Comparison of ENCODE assay signal across 14 mouse cellular contexts in the genomic region with DNA sequence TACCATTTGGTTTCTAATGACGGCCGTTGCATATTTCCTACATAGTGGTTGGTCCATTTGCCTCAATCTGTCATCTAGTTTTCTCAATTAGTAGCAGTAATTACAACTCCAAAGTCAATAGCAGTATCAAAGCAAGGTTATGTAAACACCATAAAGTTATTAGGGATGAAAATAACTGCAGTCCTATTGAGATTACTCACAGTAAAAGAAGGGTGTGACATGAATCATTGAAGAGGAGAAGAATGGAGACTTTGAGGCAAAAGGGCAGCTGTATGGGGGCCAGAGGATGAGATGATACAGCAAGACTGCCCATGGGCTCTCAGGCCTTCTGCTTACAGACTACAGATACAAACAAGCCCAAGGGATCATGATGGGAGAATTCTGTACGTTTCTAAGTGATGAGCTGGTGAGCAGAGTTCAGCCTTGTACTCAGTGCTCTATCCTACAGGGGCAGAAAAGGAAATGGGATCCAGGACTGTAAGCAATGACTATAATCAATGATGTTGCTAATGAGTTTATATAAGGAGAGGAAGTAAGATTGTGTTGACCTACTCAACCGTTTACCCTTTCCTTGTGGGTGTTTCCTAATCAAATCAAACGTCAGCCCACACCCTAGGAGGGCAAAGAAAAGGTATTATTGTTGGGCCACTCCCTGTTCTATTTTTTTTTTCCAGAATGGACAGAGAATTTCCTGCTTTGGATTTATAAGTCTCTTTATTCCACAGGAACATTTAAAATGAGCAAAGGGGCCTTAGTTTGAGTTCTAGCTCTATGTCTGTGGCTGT.
"Had no signal": no experiment of that assay in that cellular context is flagged by ENCODE, and none has a peak within 500 bp of the region (broad histone marks: within the 10 kb centered on the region; RNA-seq: fewer than 3 reads in every experiment).

No protein-coding gene starts in this region.

- H3K27ac ChIP-seq: layer of hippocampus, adult 2 months; limb, embryonic 13.5 days; liver, embryonic 14.5 days; neural tube, embryonic 15.5 days had no signal

- H3K27me3 ChIP-seq: neural tube, embryonic 15.5 days had no signal

- DNase-seq: kidney, adult 2 months; kidney, postnatal 36 days; left cerebral cortex, postnatal 4 days; lung, adult 18-20 months; lung, postnatal 36 days; midbrain, embryonic 14.5 days; spleen, adult 18-20 months; thymus, adult 2 months; thymus, postnatal 25 days had no signal

- H3K4me1 ChIP-seq: neural tube, embryonic 15.5 days had no signal

- H3K36me3 ChIP-seq: limb, embryonic 13.5 days; neural tube, embryonic 15.5 days had no signal

- H3K9me3 ChIP-seq: limb, embryonic 13.5 days; neural tube, embryonic 15.5 days had no signal

- H3K4me3 ChIP-seq: layer of hippocampus, adult 2 months; limb, embryonic 13.5 days; myocyte; neural tube, embryonic 15.5 days had no signal

- H3K9ac ChIP-seq: limb, embryonic 13.5 days; liver, embryonic 14.5 days; neural tube, embryonic 15.5 days had no signal

- H3K4me2 ChIP-seq: limb, embryonic 13.5 days; neural tube, embryonic 15.5 days had no signal
